Mouse (Mus musculus) heart, postnatal 4 days (tissue): ENCODE results near the gene Efemp2. TPM values are rescaled to one million over a fixed set of nuclear protein-coding genes. Genes with fewer than 3 reads are reported as not detected.
"Not testable (repeated sequence)": the region's sequence is repeated elsewhere in the genome, so short reads cannot be mapped to it uniquely, and the experiment has no call there.

Experiments used
- DNase-seq: peaks from one replicate; pipeline ENCODE4 v3.0.0; 2021
- total RNA-seq, 2 experiments: library from RNA; stranded (reverse); gene quantifications; 2 replicates each; pipeline ENCODE4 v1.2.3; 2021

The Efemp2 gene
- total RNA-seq, 2 experiments from 2014 or later, result 36.7 to 37.8 TPM

GRCm38 (mm10) chr19:5477668-5478300 lies 4.0 kb downstream of the Efemp2 start:
- no peak for DNase-seq

- no peak for DNase-seq
Observed at GRCm38 (mm10) chr19:5480016-5480415, 6.3 kb downstream of the Efemp2 start.

GRCm38 (mm10) chr19:5481398-5481797 lies 7.6 kb downstream of the Efemp2 start:
- DNase-seq, result no peak

- no peak for DNase-seq
Observed at GRCm38 (mm10) chr19:5483386-5484359, 9.9 kb downstream of the Efemp2 start.

GRCm38 (mm10) chr19:5484496-5484895 lies 10.7 kb downstream of the Efemp2 start:
- no peak for DNase-seq

GRCm38 (mm10) chr19:5485371-5485770 lies 11.6 kb downstream of the Efemp2 start:
- no peak for DNase-seq

GRCm38 (mm10) chr19:5485821-5486220 lies 12.1 kb downstream of the Efemp2 start:
- no peak for DNase-seq

GRCm38 (mm10) chr19:5486286-5486685 lies 12.5 kb downstream of the Efemp2 start:
- DNase-seq, result no peak

- no peak for DNase-seq
Observed at GRCm38 (mm10) chr19:5486771-5487170, 13.0 kb downstream of the Efemp2 start.

- DNase-seq, result peak; percentile 98
Observed at GRCm38 (mm10) chr19:5487768-5488550, 14.2 kb downstream of the Efemp2 start, which contains the start of gene Mus81. Mus81 (minus strand) TSS chr19:5488402.

- peak; percentile 98 for DNase-seq
Observed at GRCm38 (mm10) chr19:5488878-5489571, 15.3 kb downstream of the Efemp2 start.

- DNase-seq, result not testable (repeated sequence)
Observed at GRCm38 (mm10) chr19:5489721-5490120, 16.0 kb downstream of the Efemp2 start.

GRCm38 (mm10) chr19:5490313-5490897 lies 16.7 kb downstream of the Efemp2 start, which contains the start of gene Cfl1:
Cfl1 (plus strand) TSS chr19:5490455.
- peak; percentile 95 for DNase-seq

- peak; percentile 87 for DNase-seq
Observed at GRCm38 (mm10) chr19:5490898-5491708, 17.3 kb downstream of the Efemp2 start.

- DNase-seq, result no peak
Observed at GRCm38 (mm10) chr19:5492641-5493040, 18.9 kb downstream of the Efemp2 start.

- DNase-seq, result not testable (repeated sequence)
Observed at GRCm38 (mm10) chr19:5493301-5493721, 19.6 kb downstream of the Efemp2 start.

- DNase-seq, result no peak
Observed at GRCm38 (mm10) chr19:5494314-5494713, 20.6 kb downstream of the Efemp2 start.

- no peak for DNase-seq
Observed at GRCm38 (mm10) chr19:5495353-5496051, 21.7 kb downstream of the Efemp2 start.

GRCm38 (mm10) chr19:5496052-5496370 lies 22.3 kb downstream of the Efemp2 start:
- no peak for DNase-seq

- no peak for DNase-seq
Observed at GRCm38 (mm10) chr19:5500330-5500875, 26.6 kb downstream of the Efemp2 start.
